Comparison of ENCODE assay signal across 17 mouse cellular contexts in the genomic region with DNA sequence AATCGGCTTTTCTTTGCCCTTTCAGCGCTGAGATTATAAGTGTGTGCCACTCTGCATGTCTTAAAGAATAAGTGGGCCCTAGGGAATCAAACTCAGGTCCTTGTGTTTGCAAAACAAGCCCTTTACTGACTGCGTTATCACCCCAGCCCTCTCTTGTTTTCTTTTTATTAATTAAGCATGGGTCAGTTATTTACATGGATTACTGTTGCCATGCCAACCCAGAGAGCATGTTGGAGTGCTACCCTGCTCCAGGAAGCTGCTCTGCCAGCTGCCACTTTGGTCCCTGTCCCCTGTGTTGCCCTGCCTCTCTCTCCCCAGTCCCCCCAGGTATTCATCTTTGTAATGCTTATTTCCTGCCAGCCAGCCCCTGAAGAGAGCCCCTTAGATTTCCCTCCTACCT.
"Had no signal": no experiment of that assay in that cellular context is flagged by ENCODE, and none has a peak within 500 bp of the region (broad histone marks: within the 10 kb centered on the region; RNA-seq: fewer than 3 reads in every experiment).

No protein-coding gene starts in this region.

- H3K4me3 ChIP-seq: liver, embryonic 12.5 days; midbrain, embryonic 10.5 days; midbrain, embryonic 15.5 days; myocyte; neural tube, embryonic 13.5 days; neural tube, embryonic 15.5 days; stomach, embryonic 15.5 days had no signal

- ATAC-seq: liver, embryonic 12.5 days; midbrain, embryonic 15.5 days had no signal

- DNase-seq: lung, adult 18-20 months; lung, embryonic 14.5 days; lung, postnatal 10 days; lung, postnatal 4 days; right cerebral cortex, postnatal 14 days; thymus, adult 2 months; thymus, postnatal 25 days; thymus, postnatal 4 days had no signal

- H3K9ac ChIP-seq: liver, embryonic 12.5 days; liver, embryonic 14.5 days; lung, embryonic 14.5 days; midbrain, embryonic 15.5 days; neural tube, embryonic 13.5 days; neural tube, embryonic 15.5 days; stomach, embryonic 15.5 days had no signal

- H3K9me3 ChIP-seq: liver, embryonic 12.5 days; midbrain, embryonic 10.5 days; midbrain, embryonic 15.5 days; neural tube, embryonic 13.5 days; neural tube, embryonic 15.5 days; stomach, embryonic 15.5 days had no signal

- H3K27me3 ChIP-seq: midbrain, embryonic 15.5 days; neural tube, embryonic 15.5 days; stomach, embryonic 15.5 days had no signal

- H3K36me3 ChIP-seq: liver, embryonic 12.5 days; midbrain, embryonic 10.5 days; midbrain, embryonic 15.5 days; neural tube, embryonic 13.5 days; neural tube, embryonic 15.5 days; stomach, embryonic 15.5 days had no signal

- H3K4me2 ChIP-seq: liver, embryonic 12.5 days; lung, embryonic 14.5 days; midbrain, embryonic 15.5 days; neural tube, embryonic 13.5 days; neural tube, embryonic 15.5 days; stomach, embryonic 15.5 days had no signal

- H3K4me1 ChIP-seq: liver, embryonic 12.5 days; stomach, embryonic 15.5 days had no signal

- H3K27ac ChIP-seq: liver, embryonic 12.5 days; liver, embryonic 14.5 days; midbrain, embryonic 10.5 days; midbrain, embryonic 15.5 days; neural tube, embryonic 13.5 days; neural tube, embryonic 15.5 days; stomach, embryonic 15.5 days; stomach, postnatal 0 days had no signal
